Mouse (Mus musculus) midbrain, postnatal 0 days (tissue): ENCODE results near the gene Glipr1l3. TPM values are rescaled to one million over a fixed set of nuclear protein-coding genes. Genes with fewer than 3 reads are reported as not detected.
"Not testable (repeated sequence)": the region's sequence is repeated elsewhere in the genome, so short reads cannot be mapped to it uniquely, and the experiment has no call there.

Experiments
- ATAC-seq: fragments of 200-750 bp; cut with Nextera tagmentation; 2 replicates; pipeline ENCODE4 v1.8.0; 2017; ENCODE audit warnings: moderate number of reproducible peaks, mild to moderate bottlenecking, moderate TSS enrichment, moderate library complexity; ENCODE audit not compliant: low FRiP score
- DNase-seq: peaks from one replicate; pipeline ENCODE4 v3.0.0-alpha.2; 2015; ENCODE audit warnings: low spot score
- H3K27ac ChIP-seq: fragments of 300-500 bp; sonication (generic); 2 replicates; pipeline ENCODE4 v1.5.1; 2014; ENCODE audit warnings: low read depth, mild to moderate bottlenecking, low read length, mixed read lengths
- H3K27me3 ChIP-seq: fragments of 300-500 bp; sonication (generic); 2 replicates; pipeline ENCODE4 v1.6.1; 2014; ENCODE audit warnings: low read length, control low read depth, mixed read lengths; ENCODE audit not compliant: insufficient read depth
- H3K36me3 ChIP-seq: fragments of 300-500 bp; sonication (generic); 2 replicates; pipeline ENCODE4 v1.6.1; 2014; ENCODE audit warnings: low read length, control low read depth, mixed read lengths; ENCODE audit not compliant: insufficient read depth
- H3K4me1 ChIP-seq: fragments of 300-500 bp; sonication (generic); 2 replicates; pipeline ENCODE4 v1.6.1; 2014; ENCODE audit warnings: mild to moderate bottlenecking, control low read depth, antibody characterized with exemption, low read length, mixed read lengths; ENCODE audit not compliant: insufficient read depth
- H3K4me2 ChIP-seq: fragments of 300-500 bp; sonication (generic); 2 replicates; pipeline ENCODE4 v1.6.1; 2014; ENCODE audit warnings: low read depth, mild to moderate bottlenecking, low read length, mixed read lengths; ENCODE audit not compliant: poor library complexity, severe bottlenecking
- H3K4me3 ChIP-seq: fragments of 300-500 bp; sonication (generic); 2 replicates; pipeline ENCODE4 v1.5.1; 2014; ENCODE audit warnings: low read depth, mild to moderate bottlenecking, low read length, moderate library complexity
- H3K9ac ChIP-seq: fragments of 300-500 bp; sonication (generic); replicated peaks from 2 replicates; pipeline ENCODE4 v1.6.1; 2014; ENCODE audit warnings: mild to moderate bottlenecking, low read length, moderate library complexity, mixed read lengths; ENCODE audit not compliant: poor library complexity, severe bottlenecking
- H3K9me3 ChIP-seq: fragments of 300-500 bp; sonication (generic); 2 replicates; pipeline ENCODE4 v1.6.1; 2016; ENCODE audit warnings: low read length, control low read depth
- CTCF ChIP-seq: IDR thresholded peaks from 2 replicates; pipeline ENCODE4 v1.5.1; 2016; ENCODE audit warnings: antibody characterized with exemption, mild to moderate bottlenecking
- WGBS: fragments of 180-500 bp; shearing (Covaris S2); extraction: QIAGEN DNeasy Blood & Tissue Kit; methylation state at CpG from one replicate; pipeline ENCODE4 v1.1.7; 2014; 5-methylcytosine and 5-hydroxymethylcytosine counted together
- polyA plus RNA-seq: library from polyadenylated mRNA; unstranded; fragments of >200 nt; fragmentation: Nextera tagmentation; extraction: Ambion mirVana; gene quantifications from 2 replicates; pipeline ENCODE4 v1.2.1, GENCODE M21; 2015
- total RNA-seq: library from RNA; depleted of rRNA; stranded (reverse); fragments of >200 nt; gene quantifications from 2 replicates; pipeline ENCODE4 v1.2.3, GENCODE M21; 2014; rRNA removed

The Glipr1l3 gene
- total and polyA plus RNA-seq, 2 experiments from 2014 or later = 0.59 to 1.6 TPM

- H3K9me3 ChIP-seq, H3K4me2 ChIP-seq, H3K4me3 ChIP-seq, H3K36me3 ChIP-seq, H3K27me3 ChIP-seq, H3K4me1 ChIP-seq, H3K9ac ChIP-seq, H3K27ac ChIP-seq, ATAC-seq: not testable (repeated sequence)
- peak; percentile 3 for DNase-seq
- peak; percentile 64 for TF ChIP-seq CTCF
- 9% methylated on average over 5 of the region's 5 CpGs for whole genome bisulfite sequencing
These were observed 54.3 kb downstream of the Glipr1l3 start for GRCm38 (mm10) chr10:112105785-112106184.

Other genes with a start within 250 kb of the Glipr1l3 start
- 26.2 and 27.5 TPM in 2 replicates for gene Krr1, start 187.7 kb downstream of the Glipr1l3 start, total RNA-seq
- gene Krr1, start 187.7 kb downstream of the Glipr1l3 start, polyA plus RNA-seq = 27.5 and 27.9 TPM in 2 replicates
- gene Glipr1, start 157.7 kb downstream of the Glipr1l3 start, total RNA-seq = 0.49 and 2.7 TPM in 2 replicates
- gene Glipr1, start 157.7 kb downstream of the Glipr1l3 start, polyA plus RNA-seq = 0.85 and 1.2 TPM in 2 replicates
- gene Glipr1l1, start 100.1 kb downstream of the Glipr1l3 start, total RNA-seq = 0.77 TPM in 1 of 2 replicates, not detected in the other
- 0.17 TPM in 1 of 2 replicates, not detected in the other for gene Glipr1l1, start 100.1 kb downstream of the Glipr1l3 start, polyA plus RNA-seq
- not detected in 2 replicates for gene Glipr1l2, start 77.0 kb downstream of the Glipr1l3 start, total RNA-seq
- gene Glipr1l2, start 77.0 kb downstream of the Glipr1l3 start, polyA plus RNA-seq = not detected in 2 replicates
- gene Caps2, start 3.3 kb upstream of the Glipr1l3 start, total RNA-seq = 0.61 and 0.93 TPM in 2 replicates
- gene Caps2, start 3.3 kb upstream of the Glipr1l3 start, polyA plus RNA-seq = 0.43 and 0.52 TPM in 2 replicates
- gene Kcnc2, start 110.8 kb upstream of the Glipr1l3 start, total RNA-seq = 20.6 and 23.7 TPM in 2 replicates
- 7.0 and 7.2 TPM in 2 replicates for gene Kcnc2, start 110.8 kb upstream of the Glipr1l3 start, polyA plus RNA-seq